Mouse (Mus musculus) hindbrain, embryonic 14.5 days (tissue): Measurements from ENCODE around the gene Bend6. TPM values are rescaled to one million over a fixed set of nuclear protein-coding genes. Genes with fewer than 3 reads are reported as not detected.

Source experiments
- ATAC-seq: fragments of 200-750 bp; cut with Nextera tagmentation; 2 replicates; pipeline ENCODE4 v1.8.0; 2017; ENCODE audit warnings: moderate number of reproducible peaks, mild to moderate bottlenecking, moderate TSS enrichment, moderate library complexity; ENCODE audit not compliant: low FRiP score
- DNase-seq: peaks from one replicate; pipeline ENCODE4 v3.0.0-alpha.2; 2015; ENCODE audit warnings: low spot score
- H3K27ac ChIP-seq: fragments of 300-500 bp; sonication (generic); 2 replicates; pipeline ENCODE4 v1.5.1; 2014; ENCODE audit warnings: mild to moderate bottlenecking, moderate library complexity
- H3K27me3 ChIP-seq: fragments of 300-500 bp; sonication (generic); 2 replicates; pipeline ENCODE4 v1.6.1; 2014; ENCODE audit warnings: mild to moderate bottlenecking, low read length, mixed read lengths; ENCODE audit not compliant: control insufficient read depth, insufficient read depth
- H3K36me3 ChIP-seq: fragments of 300-500 bp; sonication (generic); replicated peaks from 2 replicates; pipeline ENCODE4 v1.6.1; 2014; ENCODE audit not compliant: control insufficient read depth, insufficient read depth
- H3K4me1 ChIP-seq: fragments of 300-500 bp; sonication (generic); replicated peaks from 2 replicates; pipeline ENCODE4 v1.6.1; 2014; ENCODE audit warnings: antibody characterized with exemption, low read length, mixed read lengths; ENCODE audit not compliant: control insufficient read depth, insufficient read depth
- H3K4me2 ChIP-seq: fragments of 300-500 bp; sonication (generic); replicated peaks from 2 replicates; pipeline ENCODE4 v1.6.1; 2014; ENCODE audit warnings: mild to moderate bottlenecking, moderate library complexity
- H3K4me3 ChIP-seq: fragments of 300-500 bp; sonication (generic); replicated peaks from 2 replicates; pipeline ENCODE4 v1.5.1; 2014; ENCODE audit warnings: mild to moderate bottlenecking, low read length
- H3K9ac ChIP-seq: fragments of 300-500 bp; sonication (generic); 2 replicates; pipeline ENCODE4 v1.6.1; 2014
- H3K9me3 ChIP-seq: fragments of 300-500 bp; sonication (generic); 2 replicates; pipeline ENCODE4 v1.6.1; 2016; ENCODE audit warnings: low read length; ENCODE audit not compliant: control insufficient read depth
- WGBS: fragments of 180-500 bp; shearing (Covaris S2); extraction: QIAGEN DNeasy Blood & Tissue Kit; methylation state at CpG from one replicate; pipeline ENCODE4 v1.1.7; 2014; 5-methylcytosine and 5-hydroxymethylcytosine counted together
- polyA plus RNA-seq: library from polyadenylated mRNA; unstranded; fragments of >200 nt; fragmentation: Nextera tagmentation; extraction: Ambion mirVana; gene quantifications from 2 replicates; pipeline ENCODE4 v1.2.1, GENCODE M21; 2014

The Bend6 gene
- polyA plus RNA-seq, 1 experiment from 2014 or later: 55.9 TPM

- H3K36me3 ChIP-seq: no peaks in the 10 kb centered on the region
- WGBS: 91% methylated on average over 11 of the region's 11 CpGs
- H3K9ac ChIP-seq: no peak overlapping the region
- no peak overlapping the region for H3K4me3 ChIP-seq
- no peak for ATAC-seq
- no peak overlapping the region for H3K4me2 ChIP-seq
- no peak overlapping the region for H3K27ac ChIP-seq
- DNase-seq: no peak
- no peaks in the 10 kb centered on the region for H3K4me1 ChIP-seq
- H3K27me3 ChIP-seq: no peaks in the 10 kb centered on the region
- no peaks in the 10 kb centered on the region for H3K9me3 ChIP-seq
Observed at GRCm38 (mm10) chr1:33897426-33897825, 10.2 kb downstream of the Bend6 start.

- H3K9me3 ChIP-seq: no peaks in the 10 kb centered on the region
- H3K4me2 ChIP-seq: no peak overlapping the region
- DNase-seq (no peak), ATAC-seq (no peak)
- no peaks in the 10 kb centered on the region for H3K27me3 ChIP-seq
- H3K27ac ChIP-seq: no peak overlapping the region
- 83% methylated on average over 4 of the region's 4 CpGs for WGBS
- H3K4me1 ChIP-seq: no peaks in the 10 kb centered on the region
- no peak overlapping the region for H3K9ac ChIP-seq
- no peaks in the 10 kb centered on the region for H3K36me3 ChIP-seq
- no peak overlapping the region for H3K4me3 ChIP-seq
Observed at GRCm38 (mm10) chr1:33896666-33897065, 10.9 kb downstream of the Bend6 start.

GRCm38 (mm10) chr1:33896116-33896515, 11.5 kb downstream of the Bend6 start:
- Histone ChIP-seq H3K36me3 (no peaks in the 10 kb centered on the region), H3K4me2 (no peak overlapping the region), H3K9me3 (no peaks in the 10 kb centered on the region), H3K27ac (no peak overlapping the region), H3K4me3 (no peak overlapping the region), H3K9ac (no peak overlapping the region), H3K4me1 (no peaks in the 10 kb centered on the region), H3K27me3 (no peaks in the 10 kb centered on the region)
- 69% methylated on average over 6 of the region's 6 CpGs for WGBS
- ATAC-seq: no peak
- DNase-seq: no peak

- Histone ChIP-seq H3K4me3 (no peak overlapping the region), H3K36me3 (no peaks in the 10 kb centered on the region), H3K4me1 (no peaks in the 10 kb centered on the region), H3K4me2 (no peak overlapping the region), H3K27me3 (no peaks in the 10 kb centered on the region), H3K9ac (no peak overlapping the region), H3K27ac (no peak overlapping the region), H3K9me3 (no peaks in the 10 kb centered on the region)
- DNase-seq: peak; percentile 57
- no peak for ATAC-seq
- WGBS: 62% methylated on average over 10 of the region's 10 CpGs
Observed at GRCm38 (mm10) chr1:33892784-33893183, 14.8 kb downstream of the Bend6 start.

- H3K4me3 ChIP-seq: no peak overlapping the region
- H3K9me3 ChIP-seq: no peaks in the 10 kb centered on the region
- 25% methylated on average over 18 of the region's 18 CpGs for WGBS
- H3K27me3 ChIP-seq: no peaks in the 10 kb centered on the region
- ATAC-seq (no peak), DNase-seq (no peak)
- H3K4me1 ChIP-seq: no peaks in the 10 kb centered on the region
- peak overlapping the region; percentile 38 for H3K4me2 ChIP-seq
- H3K9ac ChIP-seq: no peak overlapping the region
- H3K27ac ChIP-seq: no peak overlapping the region
- no peaks in the 10 kb centered on the region for H3K36me3 ChIP-seq
Observed at GRCm38 (mm10) chr1:33883102-33883839, 24.3 kb downstream of the Bend6 start.

GRCm38 (mm10) chr1:33878170-33878569, 29.4 kb downstream of the Bend6 start:
- WGBS: 86% methylated on average over 7 of the region's 7 CpGs
- H3K36me3 ChIP-seq: no peaks in the 10 kb centered on the region
- no peak overlapping the region for H3K4me2 ChIP-seq
- H3K27me3 ChIP-seq: no peaks in the 10 kb centered on the region
- ATAC-seq: no peak
- H3K27ac ChIP-seq: no peak overlapping the region
- H3K4me1 ChIP-seq: no peaks in the 10 kb centered on the region
- DNase-seq: no peak
- H3K9ac ChIP-seq: no peak overlapping the region
- H3K9me3 ChIP-seq: no peaks in the 10 kb centered on the region
- H3K4me3 ChIP-seq: no peak overlapping the region

GRCm38 (mm10) chr1:33876416-33876815, 31.2 kb downstream of the Bend6 start:
- H3K4me1 ChIP-seq: no peaks in the 10 kb centered on the region
- no peak overlapping the region for H3K4me2 ChIP-seq
- DNase-seq: no peak
- no peak overlapping the region for H3K9ac ChIP-seq
- no peaks in the 10 kb centered on the region for H3K27me3 ChIP-seq
- ATAC-seq: no peak
- no peak overlapping the region for H3K27ac ChIP-seq
- peaks cover 4% of the 10 kb centered on the region; the same call in 1 of the 2 replicates for H3K9me3 ChIP-seq
- no peaks in the 10 kb centered on the region for H3K36me3 ChIP-seq
- H3K4me3 ChIP-seq: no peak overlapping the region
- 91% methylated on average over 3 of the region's 3 CpGs for WGBS

- no peak overlapping the region for H3K4me3 ChIP-seq
- no peak for ATAC-seq
- H3K9ac ChIP-seq: no peak overlapping the region
- H3K27ac ChIP-seq: no peak overlapping the region
- no peaks in the 10 kb centered on the region for H3K4me1 ChIP-seq
- DNase-seq: no peak
- WGBS: 47% methylated on average over 6 of the region's 6 CpGs
- H3K9me3 ChIP-seq: peaks cover 4% of the 10 kb centered on the region; the same call in 1 of the 2 replicates
- no peaks in the 10 kb centered on the region for H3K27me3 ChIP-seq
- H3K36me3 ChIP-seq: no peaks in the 10 kb centered on the region
- H3K4me2 ChIP-seq: no peak overlapping the region
Observed at GRCm38 (mm10) chr1:33875691-33876090, 31.9 kb downstream of the Bend6 start.

GRCm38 (mm10) chr1:33873561-33873960, 34.1 kb downstream of the Bend6 start:
- H3K9ac ChIP-seq: no peak overlapping the region
- no peak overlapping the region for H3K4me2 ChIP-seq
- ATAC-seq: no peak
- 80% methylated on average over 5 of the region's 5 CpGs for WGBS
- H3K27ac ChIP-seq: no peak overlapping the region
- H3K9me3 ChIP-seq: peaks cover 4% of the 10 kb centered on the region; the same call in 1 of the 2 replicates
- H3K4me1 ChIP-seq: no peaks in the 10 kb centered on the region
- no peak for DNase-seq
- no peaks in the 10 kb centered on the region for H3K27me3 ChIP-seq
- H3K36me3 ChIP-seq: no peaks in the 10 kb centered on the region
- H3K4me3 ChIP-seq: no peak overlapping the region

GRCm38 (mm10) chr1:33869437-33869836, 38.2 kb downstream of the Bend6 start:
- no peak overlapping the region for H3K27ac ChIP-seq
- no peaks in the 10 kb centered on the region for H3K36me3 ChIP-seq
- H3K9ac ChIP-seq: no peak overlapping the region
- no peak for DNase-seq
- H3K4me3 ChIP-seq: no peak overlapping the region
- no peaks in the 10 kb centered on the region for H3K4me1 ChIP-seq
- no peak for ATAC-seq
- H3K4me2 ChIP-seq: no peak overlapping the region
- H3K27me3 ChIP-seq: no peaks in the 10 kb centered on the region
- 92% methylated on average over 3 of the region's 3 CpGs for WGBS
- peaks cover 4% of the 10 kb centered on the region; the same call in 1 of the 2 replicates for H3K9me3 ChIP-seq
